Mouse (Mus musculus): ENCODE data around the gene Sccpdh. TPM values are rescaled to one million over a fixed set of nuclear protein-coding genes. Genes with fewer than 3 reads are reported as not detected.
"Not testable (repeated sequence)": the region's sequence is repeated elsewhere in the genome, so short reads cannot be mapped to it uniquely, and the experiment has no call there.

The Sccpdh gene
- polyA plus RNA-seq, 1 experiment = 8.4 TPM

DNA sequence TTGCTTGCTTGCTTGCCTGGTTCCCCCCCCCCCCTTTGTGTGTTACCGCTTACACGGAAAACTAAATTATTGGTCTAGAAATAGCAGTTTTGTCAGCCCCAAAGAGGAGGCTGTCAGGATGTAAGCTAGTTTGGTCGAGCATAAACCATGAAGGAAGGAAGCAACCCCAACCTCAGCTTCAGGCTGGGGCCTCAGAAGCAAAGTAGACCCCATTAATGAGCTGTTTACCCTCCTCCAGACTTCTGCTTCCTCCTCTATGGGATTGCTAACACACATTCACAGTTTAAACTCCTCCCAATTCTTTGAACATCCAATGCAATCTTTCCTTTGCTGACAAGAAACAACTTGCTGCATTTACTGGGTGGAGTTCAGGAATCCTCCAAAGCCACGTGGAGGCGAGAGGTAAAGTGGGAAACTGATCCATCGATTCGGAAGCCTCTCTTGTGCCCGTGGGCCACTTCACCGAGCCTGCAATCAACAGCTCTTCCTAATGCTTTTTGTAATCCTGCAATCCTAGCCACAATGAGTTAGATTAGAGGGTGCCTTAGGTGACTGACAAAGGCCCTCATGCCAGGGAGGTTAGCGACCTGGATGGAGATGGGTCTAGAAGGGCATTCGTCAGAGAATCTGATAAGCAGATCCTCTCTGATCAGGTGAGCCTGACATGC is 35.1 kb upstream of the Sccpdh start:
- 76% methylated on average over 11 of the region's 11 CpGs for WGBS
- H3K27me3 ChIP-seq (ENCODE audit: control insufficient read depth, insufficient read depth, low read length) = no peaks in the 10 kb centered on the region
- TF ChIP-seq CTCF (IDR thresholded peaks at IDR 0.05; ENCODE audit: extremely low read depth, insufficient read length, insufficient replicate concordance, low read depth, low read length) = no peak
- no peak for TF ChIP-seq POLR2A (IDR thresholded peaks at IDR 0.05; ENCODE audit: low read depth, low read length)
- H3K36me3 ChIP-seq (ENCODE audit: control insufficient read depth, insufficient read depth, low read length) = no peaks in the 10 kb centered on the region
- H3K4me1 ChIP-seq (ENCODE audit: control insufficient read depth, insufficient read depth, insufficient read length, low read length) = peaks cover 2% of the 10 kb centered on the region; the same call in 1 of the 2 replicates
- no peak overlapping the region for H3K27ac ChIP-seq (ENCODE audit: insufficient read depth, low read depth, low read length)
- no peak overlapping the region for H3K4me3 ChIP-seq (ENCODE audit: low read depth, low read length)

DNA sequence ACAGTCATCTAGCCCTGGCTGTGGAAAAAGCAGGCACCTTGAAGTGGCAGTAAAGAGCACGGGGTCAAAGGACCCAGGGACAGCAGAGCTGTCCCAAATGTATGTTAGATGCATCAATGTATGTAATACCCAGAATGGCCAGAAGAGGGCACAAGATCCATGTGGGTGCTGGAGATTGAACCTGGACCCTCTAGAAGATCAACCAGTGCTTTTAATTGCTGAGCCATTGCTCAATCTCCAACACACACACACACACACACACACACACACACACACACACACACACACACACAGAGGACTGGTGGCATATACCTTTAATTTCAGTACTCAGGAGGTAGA is 34.6 kb upstream of the Sccpdh start:
- WGBS = 11% methylated on average over 1 of the region's 1 CpGs
- 0 out of 2 replicates have a peak, but pooled peaks cover 2% of the 10 kb centered on the region for H3K4me1 ChIP-seq (ENCODE audit: control insufficient read depth, insufficient read depth, insufficient read length, low read length)
- TF ChIP-seq POLR2A (IDR thresholded peaks at IDR 0.05; ENCODE audit: low read depth, low read length) (no peak), CTCF (IDR thresholded peaks at IDR 0.05; ENCODE audit: extremely low read depth, insufficient read length, insufficient replicate concordance, low read depth, low read length) (peak; percentile 42; the same call in 1 of the 2 replicates)
- H3K27ac ChIP-seq (ENCODE audit: insufficient read depth, low read depth, low read length) = no peak overlapping the region
- no peak overlapping the region for H3K4me3 ChIP-seq (ENCODE audit: low read depth, low read length)
- H3K27me3 ChIP-seq (ENCODE audit: control insufficient read depth, insufficient read depth, low read length) = no peaks in the 10 kb centered on the region
- no peaks in the 10 kb centered on the region for H3K36me3 ChIP-seq (ENCODE audit: control insufficient read depth, insufficient read depth, low read length)

DNA sequence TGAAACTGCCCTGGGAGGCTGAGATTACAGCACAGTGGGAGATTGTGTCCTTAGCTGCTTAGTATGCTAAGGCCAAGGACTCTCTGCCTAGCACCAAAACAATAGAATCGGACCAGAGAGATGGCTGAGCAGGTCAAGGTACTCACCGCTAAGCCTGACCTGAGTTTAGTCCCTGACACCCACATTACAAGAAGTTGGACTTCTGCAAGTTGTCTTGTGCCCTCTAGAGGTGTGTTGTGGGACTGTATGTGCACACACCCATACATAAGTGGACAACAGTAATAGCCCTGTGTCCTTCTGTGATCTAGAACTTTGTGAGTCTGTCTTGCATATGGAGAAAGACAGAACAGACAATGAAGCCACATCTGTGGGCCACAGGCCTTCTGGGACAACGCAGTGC is 33.9 kb upstream of the Sccpdh start:
- no peak overlapping the region for H3K4me3 ChIP-seq (ENCODE audit: low read depth, low read length)
- WGBS = 86% methylated on average over 3 of the region's 3 CpGs
- no peaks in the 10 kb centered on the region for H3K27me3 ChIP-seq (ENCODE audit: control insufficient read depth, insufficient read depth, low read length)
- no peaks in the 10 kb centered on the region for H3K36me3 ChIP-seq (ENCODE audit: control insufficient read depth, insufficient read depth, low read length)
- no peaks in the 10 kb centered on the region for H3K4me1 ChIP-seq (ENCODE audit: control insufficient read depth, insufficient read depth, insufficient read length, low read length)
- no peak overlapping the region for H3K27ac ChIP-seq (ENCODE audit: insufficient read depth, low read depth, low read length)
- TF ChIP-seq CTCF (IDR thresholded peaks at IDR 0.05; ENCODE audit: extremely low read depth, insufficient read length, insufficient replicate concordance, low read depth, low read length) = no peak
- TF ChIP-seq POLR2A (IDR thresholded peaks at IDR 0.05; ENCODE audit: low read depth, low read length) = no peak

DNA sequence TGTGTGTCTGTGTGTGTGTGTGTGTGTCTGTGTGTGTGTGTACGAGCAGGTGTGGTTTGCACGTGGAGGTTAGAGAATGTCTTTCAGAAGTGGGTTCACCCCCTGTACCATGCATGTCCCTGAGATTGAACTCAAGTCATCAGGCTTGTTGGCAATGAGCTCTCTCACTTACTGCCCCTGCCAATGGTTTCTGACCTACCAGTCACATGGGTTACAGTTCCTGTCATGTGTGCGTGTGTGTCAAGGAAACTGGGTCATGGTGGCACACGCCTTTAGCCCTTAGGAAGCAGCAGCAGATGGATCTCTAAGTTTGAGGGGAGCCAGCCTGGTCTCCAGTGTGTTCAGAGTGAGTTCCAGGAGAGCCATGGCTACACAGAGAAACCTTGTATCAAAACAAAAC is 25.3 kb upstream of the Sccpdh start:
- Histone ChIP-seq H3K27ac (ENCODE audit: insufficient read depth, low read depth, low read length) (no peak overlapping the region), H3K27me3 (ENCODE audit: control insufficient read depth, insufficient read depth, low read length) (no peaks in the 10 kb centered on the region), H3K4me3 (ENCODE audit: low read depth, low read length) (no peak overlapping the region), H3K4me1 (ENCODE audit: control insufficient read depth, insufficient read depth, insufficient read length, low read length) (0 out of 2 replicates have a peak, but pooled peaks cover 2% of the 10 kb centered on the region), H3K36me3 (ENCODE audit: control insufficient read depth, insufficient read depth, low read length) (no peaks in the 10 kb centered on the region)
- 87% methylated on average over 4 of the region's 4 CpGs for WGBS
- TF ChIP-seq POLR2A (IDR thresholded peaks at IDR 0.05; ENCODE audit: low read depth, low read length) (no peak), CTCF (IDR thresholded peaks at IDR 0.05; ENCODE audit: extremely low read depth, insufficient read length, insufficient replicate concordance, low read depth, low read length) (no peak)

DNA sequence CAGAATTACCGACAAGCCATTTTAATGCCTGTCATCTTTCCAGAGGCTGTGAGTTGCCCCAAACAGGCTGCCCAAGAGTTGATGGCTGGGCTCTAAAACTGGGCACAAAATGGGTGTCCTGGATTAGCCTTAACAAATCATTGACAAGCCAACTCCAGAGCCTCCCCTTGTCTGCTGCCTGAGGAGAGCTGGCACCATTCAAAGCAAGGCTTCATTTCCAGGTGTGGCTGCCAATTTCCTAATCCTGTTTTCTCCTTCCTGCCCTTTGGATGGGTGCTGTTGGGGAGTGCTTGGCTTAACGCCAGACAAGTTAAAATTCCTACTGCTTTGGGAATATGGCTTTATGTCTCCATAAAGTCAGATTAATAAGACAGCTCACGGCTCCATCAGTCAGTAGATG is 23.9 kb upstream of the Sccpdh start:
- no peaks in the 10 kb centered on the region for H3K36me3 ChIP-seq (ENCODE audit: control insufficient read depth, insufficient read depth, low read length)
- WGBS = 24% methylated on average over 3 of the region's 3 CpGs
- H3K4me3 ChIP-seq (ENCODE audit: low read depth, low read length) = no peak overlapping the region
- no peaks in the 10 kb centered on the region for H3K27me3 ChIP-seq (ENCODE audit: control insufficient read depth, insufficient read depth, low read length)
- TF ChIP-seq CTCF (IDR thresholded peaks at IDR 0.05; ENCODE audit: extremely low read depth, insufficient read length, insufficient replicate concordance, low read depth, low read length) (no peak), POLR2A (IDR thresholded peaks at IDR 0.05; ENCODE audit: low read depth, low read length) (no peak)
- H3K4me1 ChIP-seq (ENCODE audit: control insufficient read depth, insufficient read depth, insufficient read length, low read length) = 0 out of 2 replicates have a peak, but pooled peaks cover 2% of the 10 kb centered on the region
- H3K27ac ChIP-seq (ENCODE audit: insufficient read depth, low read depth, low read length) = no peak overlapping the region

DNA sequence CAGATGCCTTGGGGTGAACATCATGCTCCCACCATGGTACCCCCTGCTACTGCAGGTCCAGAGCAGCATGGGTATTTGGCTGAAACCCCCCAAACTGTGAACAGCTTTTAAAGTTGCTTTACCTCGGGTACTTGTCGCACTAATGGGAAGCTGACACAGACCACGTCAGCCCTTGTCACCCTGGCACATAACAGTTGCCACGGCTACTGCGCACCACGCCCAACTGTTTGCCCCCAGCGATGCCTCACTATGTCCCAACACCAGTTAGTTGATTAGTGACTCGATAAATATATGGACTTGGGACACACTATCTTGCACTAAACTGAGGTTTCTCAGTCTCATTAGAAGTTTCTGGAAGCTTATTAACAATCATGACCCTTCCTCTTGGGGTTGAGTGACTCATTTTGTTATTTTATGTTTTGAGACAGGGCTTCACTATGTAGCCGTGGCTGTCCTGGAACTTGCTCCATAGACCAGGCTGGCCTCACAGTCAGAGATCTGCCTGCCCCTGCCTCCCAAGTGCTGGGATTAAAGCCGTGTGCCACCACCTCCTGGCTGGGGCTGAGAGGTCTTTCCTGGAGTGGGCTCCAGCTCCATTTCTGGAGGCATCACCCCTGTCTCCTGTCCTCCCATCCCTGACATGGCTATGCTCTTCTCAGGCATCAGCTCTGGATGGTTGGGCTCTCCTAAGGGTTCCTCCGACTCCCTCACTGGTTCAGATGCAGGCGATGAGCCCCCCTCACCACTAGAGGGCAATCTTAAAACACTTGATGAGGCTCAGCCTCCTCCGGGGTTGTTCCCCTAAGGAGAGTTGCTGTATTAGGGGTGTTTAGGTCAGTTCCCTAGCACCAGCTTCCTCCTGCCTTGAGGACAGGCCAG is 22.7 kb upstream of the Sccpdh start:
- no peak overlapping the region for H3K4me3 ChIP-seq (ENCODE audit: low read depth, low read length)
- 42% methylated on average over 13 of the region's 13 CpGs for WGBS

DNA sequence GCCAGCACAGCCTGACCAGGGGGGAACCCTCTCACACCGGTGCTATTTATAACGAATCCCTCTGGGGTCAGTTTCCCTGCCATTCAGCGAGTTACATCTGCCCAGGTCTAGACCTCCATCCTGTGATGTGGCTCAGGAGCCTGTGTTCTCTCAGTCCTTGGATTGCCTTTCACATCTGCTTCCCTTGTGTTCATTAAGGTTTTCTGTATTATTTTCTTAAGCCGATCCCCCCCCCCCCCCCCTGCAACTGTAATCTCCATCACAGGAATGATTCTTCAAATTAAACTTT is 22.1 kb upstream of the Sccpdh start:
- H3K27me3 ChIP-seq (ENCODE audit: control insufficient read depth, insufficient read depth, low read length) = no peaks in the 10 kb centered on the region
- TF ChIP-seq CTCF (IDR thresholded peaks at IDR 0.05; ENCODE audit: extremely low read depth, insufficient read length, insufficient replicate concordance, low read depth, low read length) = no peak
- no peak for TF ChIP-seq POLR2A (IDR thresholded peaks at IDR 0.05; ENCODE audit: low read depth, low read length)
- H3K4me3 ChIP-seq (ENCODE audit: low read depth, low read length) = no peak overlapping the region
- 17% methylated on average over 4 of the region's 4 CpGs for WGBS
- no peak overlapping the region for H3K27ac ChIP-seq (ENCODE audit: insufficient read depth, low read depth, low read length)
- no peaks in the 10 kb centered on the region for H3K36me3 ChIP-seq (ENCODE audit: control insufficient read depth, insufficient read depth, low read length)
- H3K4me1 ChIP-seq (ENCODE audit: control insufficient read depth, insufficient read depth, insufficient read length, low read length) = peaks cover 7% of the 10 kb centered on the region; the same call in 1 of the 2 replicates

More for the DNA sequence above, 22.7 kb upstream of the Sccpdh start:
- Histone ChIP-seq H3K27me3 (ENCODE audit: control insufficient read depth, insufficient read depth, low read length) (no peaks in the 10 kb centered on the region), H3K27ac (ENCODE audit: insufficient read depth, low read depth, low read length) (no peak overlapping the region), H3K4me1 (ENCODE audit: control insufficient read depth, insufficient read depth, insufficient read length, low read length) (peaks cover 5% of the 10 kb centered on the region; the same call in 1 of the 2 replicates), H3K36me3 (ENCODE audit: control insufficient read depth, insufficient read depth, low read length) (no peaks in the 10 kb centered on the region)
- TF ChIP-seq CTCF (IDR thresholded peaks at IDR 0.05; ENCODE audit: extremely low read depth, insufficient read length, insufficient replicate concordance, low read depth, low read length) (peak; percentile 92), POLR2A (IDR thresholded peaks at IDR 0.05; ENCODE audit: low read depth, low read length) (no peak)

DNA sequence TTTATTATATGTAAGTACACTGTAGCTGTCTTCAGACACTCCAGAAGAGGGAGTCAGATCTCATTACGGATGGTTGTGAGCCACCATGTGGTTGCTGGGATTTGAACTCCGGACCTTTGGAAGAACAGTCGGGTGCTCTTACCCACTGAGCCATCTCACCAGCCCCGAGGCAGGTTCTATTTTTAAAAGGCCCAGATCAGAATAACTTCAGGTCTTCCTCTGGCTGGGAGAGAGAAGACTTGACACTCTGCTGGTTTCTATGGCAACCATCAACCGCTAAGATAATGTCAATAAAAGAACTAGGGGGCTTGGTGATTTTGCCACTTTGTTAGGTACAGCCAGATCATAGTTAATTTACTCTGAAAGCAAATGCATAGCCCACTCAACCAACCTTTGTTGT is 19.3 kb upstream of the Sccpdh start:
- H3K27me3 ChIP-seq (ENCODE audit: control insufficient read depth, insufficient read depth, low read length); H3K36me3 ChIP-seq (ENCODE audit: control insufficient read depth, insufficient read depth, low read length); H3K27ac ChIP-seq (ENCODE audit: insufficient read depth, low read depth, low read length); H3K4me3 ChIP-seq (ENCODE audit: low read depth, low read length): not testable (repeated sequence)
- 67% methylated on average over 4 of the region's 5 CpGs for WGBS
- H3K4me1 ChIP-seq (ENCODE audit: control insufficient read depth, insufficient read depth, insufficient read length, low read length) = peaks cover 14% of the 10 kb centered on the region; the same call in 1 of the 2 replicates
